Mouse (Mus musculus): ENCODE measurements around the gene Il31. TPM values are rescaled to one million over a fixed set of nuclear protein-coding genes. Genes with fewer than 3 reads are reported as not detected.
A peak's percentile ranks its signal among the peaks of the same experiment; 100 is the strongest.

Gene Il31
- polyA plus RNA-seq, 1 experiment = not detected

GRCm38 (mm10) chr5:123444849-123445334 lies 44.4 kb downstream of the Il31 start:
- TF ChIP-seq POLR2A (IDR thresholded peaks at IDR 0.05; ENCODE audit: low read depth, low read length) (no peak), CTCF (IDR thresholded peaks at IDR 0.05; ENCODE audit: extremely low read depth, insufficient read depth, insufficient read length, insufficient replicate concordance) (no peak)
- 94% methylated on average over 5 of the region's 5 CpGs for WGBS
- Histone ChIP-seq H3K27ac (ENCODE audit: insufficient read depth, low read length) (no peak overlapping the region), H3K4me1 (ENCODE audit: control insufficient read depth, insufficient read depth, insufficient read length) (no peaks in the 10 kb centered on the region), H3K4me3 (ENCODE audit: extremely low read depth, insufficient read depth, insufficient read length) (no peak overlapping the region), H3K27me3 (ENCODE audit: control insufficient read depth, insufficient read depth, low read length) (no peaks in the 10 kb centered on the region), H3K36me3 (ENCODE audit: control insufficient read depth, insufficient read depth, low read length) (peaks cover 65% of the 10 kb centered on the region)
- DNase-seq (ENCODE audit: low read depth in 1 of 2, low spot score in 2 of 2) = no peak

GRCm38 (mm10) chr5:123444069-123444468 lies 45.2 kb downstream of the Il31 start:
- no peak overlapping the region for H3K4me3 ChIP-seq (ENCODE audit: extremely low read depth, insufficient read depth, insufficient read length)
- no peak for TF ChIP-seq POLR2A (IDR thresholded peaks at IDR 0.05; ENCODE audit: low read depth, low read length)
- TF ChIP-seq CTCF (IDR thresholded peaks at IDR 0.05; ENCODE audit: extremely low read depth, insufficient read depth, insufficient read length, insufficient replicate concordance) = peak; percentile 76; the same call in 1 of the 2 replicates
- peak; percentile 27 to 45 for DNase-seq (ENCODE audit: low read depth in 1 of 2, low spot score in 2 of 2)
- peaks cover 60% of the 10 kb centered on the region for H3K36me3 ChIP-seq (ENCODE audit: control insufficient read depth, insufficient read depth, low read length)
- H3K4me1 ChIP-seq (ENCODE audit: control insufficient read depth, insufficient read depth, insufficient read length) = no peaks in the 10 kb centered on the region
- WGBS = 64% methylated on average over 4 of the region's 4 CpGs
- no peak overlapping the region for H3K27ac ChIP-seq (ENCODE audit: insufficient read depth, low read length)
- no peaks in the 10 kb centered on the region for H3K27me3 ChIP-seq (ENCODE audit: control insufficient read depth, insufficient read depth, low read length)

GRCm38 (mm10) chr5:123442283-123442682 lies 47.0 kb downstream of the Il31 start:
- DNase-seq (ENCODE audit: low read depth in 1 of 2, low spot score in 2 of 2) = no peak
- no peak overlapping the region for H3K4me3 ChIP-seq (ENCODE audit: extremely low read depth, insufficient read depth, insufficient read length)
- no peaks in the 10 kb centered on the region for H3K4me1 ChIP-seq (ENCODE audit: control insufficient read depth, insufficient read depth, insufficient read length)
- H3K27me3 ChIP-seq (ENCODE audit: control insufficient read depth, insufficient read depth, low read length) = no peaks in the 10 kb centered on the region
- 93% methylated on average over 3 of the region's 3 CpGs for WGBS
- no peak overlapping the region for H3K27ac ChIP-seq (ENCODE audit: insufficient read depth, low read length)
- TF ChIP-seq CTCF (IDR thresholded peaks at IDR 0.05; ENCODE audit: extremely low read depth, insufficient read depth, insufficient read length, insufficient replicate concordance) = no peak
- no peak for TF ChIP-seq POLR2A (IDR thresholded peaks at IDR 0.05; ENCODE audit: low read depth, low read length)
- peaks cover 48% of the 10 kb centered on the region for H3K36me3 ChIP-seq (ENCODE audit: control insufficient read depth, insufficient read depth, low read length)

- Histone ChIP-seq H3K36me3 (ENCODE audit: control insufficient read depth, insufficient read depth, low read length) (peaks cover 39% of the 10 kb centered on the region), H3K4me3 (ENCODE audit: extremely low read depth, insufficient read depth, insufficient read length) (no peak overlapping the region), H3K27ac (ENCODE audit: insufficient read depth, low read length) (no peak overlapping the region), H3K27me3 (ENCODE audit: control insufficient read depth, insufficient read depth, low read length) (no peaks in the 10 kb centered on the region), H3K4me1 (ENCODE audit: control insufficient read depth, insufficient read depth, insufficient read length) (peaks cover 5% of the 10 kb centered on the region)
- DNase-seq (ENCODE audit: low read depth in 1 of 2, low spot score in 2 of 2) = no peak
- TF ChIP-seq CTCF (IDR thresholded peaks at IDR 0.05; ENCODE audit: extremely low read depth, insufficient read depth, insufficient read length, insufficient replicate concordance) (no peak), POLR2A (IDR thresholded peaks at IDR 0.05; ENCODE audit: low read depth, low read length) (no peak)
- 88% methylated on average over 4 of the region's 4 CpGs for WGBS
Observed at GRCm38 (mm10) chr5:123440664-123441063, 48.6 kb downstream of the Il31 start.

DNA sequence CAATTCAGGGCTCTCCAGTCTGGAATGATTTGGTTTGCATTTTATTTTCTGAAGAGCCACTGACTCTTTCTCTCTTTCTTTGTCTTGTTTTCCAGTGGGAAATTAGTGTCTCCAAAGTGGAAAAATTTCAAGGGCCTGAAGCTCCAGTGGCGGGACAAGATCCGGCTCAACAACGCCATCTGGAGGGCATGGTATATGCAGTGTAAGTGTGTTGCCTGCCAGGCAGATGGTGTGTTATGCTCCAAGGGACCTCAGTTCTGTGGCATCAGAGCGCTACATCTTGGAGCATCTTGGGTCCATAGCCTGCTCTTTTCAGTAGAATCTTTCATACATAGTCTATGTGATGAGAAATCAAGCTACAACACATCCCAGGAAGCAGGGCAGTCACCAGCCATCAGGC lies 49.3 kb downstream of the Il31 start:
- no peak for TF ChIP-seq CTCF (IDR thresholded peaks at IDR 0.05; ENCODE audit: extremely low read depth, insufficient read depth, insufficient read length, insufficient replicate concordance)
- no peak for TF ChIP-seq POLR2A (IDR thresholded peaks at IDR 0.05; ENCODE audit: low read depth, low read length)
- DNase-seq (ENCODE audit: low read depth in 1 of 2, low spot score in 2 of 2) = no peak
- Histone ChIP-seq H3K4me3 (ENCODE audit: extremely low read depth, insufficient read depth, insufficient read length) (no peak overlapping the region), H3K36me3 (ENCODE audit: control insufficient read depth, insufficient read depth, low read length) (peaks cover 34% of the 10 kb centered on the region), H3K27me3 (ENCODE audit: control insufficient read depth, insufficient read depth, low read length) (no peaks in the 10 kb centered on the region), H3K4me1 (ENCODE audit: control insufficient read depth, insufficient read depth, insufficient read length) (peaks cover 5% of the 10 kb centered on the region), H3K27ac (ENCODE audit: insufficient read depth, low read length) (no peak overlapping the region)
- WGBS = 90% methylated on average over 4 of the region's 4 CpGs

- Histone ChIP-seq H3K4me3 (ENCODE audit: extremely low read depth, insufficient read depth, insufficient read length) (no peak overlapping the region), H3K27ac (ENCODE audit: insufficient read depth, low read length) (no peak overlapping the region), H3K4me1 (ENCODE audit: control insufficient read depth, insufficient read depth, insufficient read length) (peaks cover 5% of the 10 kb centered on the region), H3K27me3 (ENCODE audit: control insufficient read depth, insufficient read depth, low read length) (no peaks in the 10 kb centered on the region), H3K36me3 (ENCODE audit: control insufficient read depth, insufficient read depth, low read length) (peaks cover 29% of the 10 kb centered on the region)
- TF ChIP-seq CTCF (IDR thresholded peaks at IDR 0.05; ENCODE audit: extremely low read depth, insufficient read depth, insufficient read length, insufficient replicate concordance) = no peak
- TF ChIP-seq POLR2A (IDR thresholded peaks at IDR 0.05; ENCODE audit: low read depth, low read length) = no peak
- no peak for DNase-seq (ENCODE audit: low read depth in 1 of 2, low spot score in 2 of 2)
- 87% methylated on average over 1 of the region's 1 CpGs for WGBS
Observed at GRCm38 (mm10) chr5:123439312-123439711, 50.0 kb downstream of the Il31 start.

DNA sequence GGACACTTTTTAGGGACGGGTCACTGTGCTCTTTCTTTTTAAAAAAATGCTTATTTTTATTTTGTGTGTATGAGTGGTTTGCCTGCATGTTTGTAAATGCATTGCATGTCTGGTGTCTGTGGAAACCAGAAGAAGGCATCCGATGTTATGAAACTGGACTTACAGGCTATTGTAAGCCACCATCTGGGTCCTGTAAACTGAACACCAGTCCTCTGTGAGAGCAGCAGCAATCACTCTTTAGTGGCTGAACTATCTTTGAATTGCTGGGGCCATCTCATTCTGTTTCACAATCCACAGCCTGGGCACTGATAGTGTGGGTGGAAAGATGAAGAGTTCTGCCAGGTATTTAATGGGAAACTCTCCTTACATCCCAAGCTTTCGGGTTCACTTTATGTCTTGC lies 50.9 kb downstream of the Il31 start:
- peaks cover 5% of the 10 kb centered on the region for H3K4me1 ChIP-seq (ENCODE audit: control insufficient read depth, insufficient read depth, insufficient read length)
- peaks cover 27% of the 10 kb centered on the region for H3K36me3 ChIP-seq (ENCODE audit: control insufficient read depth, insufficient read depth, low read length)
- no peaks in the 10 kb centered on the region for H3K27me3 ChIP-seq (ENCODE audit: control insufficient read depth, insufficient read depth, low read length)
- TF ChIP-seq POLR2A (IDR thresholded peaks at IDR 0.05; ENCODE audit: low read depth, low read length) (no peak), CTCF (IDR thresholded peaks at IDR 0.05; ENCODE audit: extremely low read depth, insufficient read depth, insufficient read length, insufficient replicate concordance) (no peak)
- no peak overlapping the region for H3K4me3 ChIP-seq (ENCODE audit: extremely low read depth, insufficient read depth, insufficient read length)
- no peak overlapping the region for H3K27ac ChIP-seq (ENCODE audit: insufficient read depth, low read length)
- no peak for DNase-seq (ENCODE audit: low read depth in 1 of 2, low spot score in 2 of 2)
- 94% methylated on average over 3 of the region's 3 CpGs for WGBS

All from spleen, adult 2 months (tissue).